31 mouse cellular contexts compared by ENCODE assay signal in genomic region chr10:60341528-60341927, GRCm38 (mm10). TPM values are rescaled to one million over a fixed set of nuclear protein-coding genes. Genes with fewer than 3 reads are reported as not detected.
A peak's percentile ranks its signal among the peaks of the same experiment; 100 is the strongest.
DNase-seq lines count a peak whose midpoint lies in the region; ATAC-seq and TF ChIP-seq lines count a peak whose summit lies in the region.
"Had no signal": no experiment of that assay in that cellular context is flagged by ENCODE, and none has a peak within 500 bp of the region (broad histone marks: within the 10 kb centered on the region; RNA-seq: fewer than 3 reads in every experiment).

No protein-coding gene starts in this region.

- peaks cover 3 to 12% of the 10 kb centered on the region in 2 experiments; a peak in 2 of 4 replicates for H3K4me1 ChIP-seq in MEL (ENCODE audit: control insufficient read depth in 1 of 2, insufficient read depth in 2 of 2, low read length in 2 of 2)
- peaks cover 41% of the 10 kb centered on the region for H3K4me1 ChIP-seq in bone marrow macrophage, adult 2 months (ENCODE audit: control insufficient read depth, insufficient read depth, low read length)
- H3K4me1 ChIP-seq in hindbrain, embryonic 14.5 days (replicated peaks; ENCODE audit: control insufficient read depth, insufficient read depth, low read length) = peaks cover 6% of the 10 kb centered on the region; the same call in 1 of the 2 replicates

- TF ChIP-seq EP300 in MEL (IDR thresholded peaks at IDR 0.05; ENCODE audit: low read depth in 1 of 2, low read length in 2 of 2) = no peak

- no peak for TF ChIP-seq RAD21 in MEL (IDR thresholded peaks at IDR 0.05; ENCODE audit: low read depth, low read length)

- H3K9ac ChIP-seq in MEL (ENCODE audit: control insufficient read depth, low read depth, low read length, poor library complexity, severe bottlenecking) = no peak overlapping the region
- H3K9ac ChIP-seq in hindbrain, embryonic 14.5 days = no peak overlapping the region
- H3K9ac ChIP-seq: embryonic facial prominence, embryonic 12.5 days; embryonic facial prominence, embryonic 15.5 days; forebrain, postnatal 0 days; heart, embryonic 13.5 days; hindbrain, embryonic 13.5 days had no signal

- no peak for TF ChIP-seq POLR2A in MEL (IDR thresholded peaks at IDR 0.05; ENCODE audit: control insufficient read depth in 1 of 2, insufficient read depth in 1 of 2, low read depth in 1 of 2, low read length in 2 of 2, poor library complexity in 1 of 2)
- TF ChIP-seq POLR2A in bone marrow macrophage, adult 2 months (IDR thresholded peaks at IDR 0.05; ENCODE audit: borderline replicate concordance, low read depth, low read length) = no peak

- DNase-seq in MEL (ENCODE audit: low read depth, low spot score) = peak; percentile 41
- DNase-seq in hindbrain, embryonic 14.5 days (ENCODE audit: low spot score) = no peak
- DNase-seq in embryo, embryonic 10.5 days (ENCODE audit: low spot score) = no peak
- no peak for DNase-seq in thymus, adult 18-20 months
- DNase-seq in thymus, postnatal 10 days (ENCODE audit: low spot score in 2 of 2) = no peak
- DNase-seq: adrenal gland, adult 8-10 months; adrenal gland, postnatal 25 days; B cell, adult 2 months; cerebellum, adult 11 months; cerebellum, adult 2 months; cerebellum, adult 9-11 months; cerebellum, postnatal 36 days; forebrain, postnatal 0 days; gastrocnemius, adult 2 months; gastrocnemius, postnatal 14 days; heart, adult 2 months; heart, postnatal 14 days had no signal

- no peaks in the 10 kb centered on the region for H3K27me3 ChIP-seq in MEL (ENCODE audit: control insufficient read depth in 1 of 2, insufficient read depth in 2 of 2, low read length in 2 of 2)
- H3K27me3 ChIP-seq in hindbrain, embryonic 14.5 days (ENCODE audit: control insufficient read depth, insufficient read depth, low read length) = peaks cover 8% of the 10 kb centered on the region; the same call in 1 of the 2 replicates
- H3K27me3 ChIP-seq: heart, embryonic 13.5 days had no signal

- no peaks in the 10 kb centered on the region for H3K9me3 ChIP-seq in MEL (replicated peaks; ENCODE audit: insufficient read depth, low read length)
- H3K9me3 ChIP-seq in hindbrain, embryonic 14.5 days (ENCODE audit: control insufficient read depth, low read length) = 0 out of 2 replicates have a peak, but pooled peaks cover 2% of the 10 kb centered on the region
- H3K9me3 ChIP-seq: embryonic facial prominence, embryonic 12.5 days; embryonic facial prominence, embryonic 15.5 days; G1E; heart, embryonic 10.5 days; heart, embryonic 13.5 days; hindbrain, embryonic 10.5 days; hindbrain, embryonic 13.5 days had no signal

- WGBS in hindbrain, embryonic 14.5 days = 79% methylated on average over 9 of the region's 9 CpGs

- no peak for TF ChIP-seq CTCF in MEL (IDR thresholded peaks at IDR 0.05 in 2 of 3, conservative IDR thresholded peaks at IDR 0.05 in 1 of 3; ENCODE audit: control insufficient read depth in 1 of 3, insufficient read depth in 1 of 3, low read depth in 2 of 3, low read length in 3 of 3, poor library complexity in 1 of 3, severe bottlenecking in 1 of 3)
- TF ChIP-seq CTCF in bone marrow macrophage, adult 2 months (IDR thresholded peaks at IDR 0.05; ENCODE audit: low read depth, low read length) = no peak

- no peak overlapping the region for H3K4me3 ChIP-seq in MEL (ENCODE audit: control insufficient read depth in 1 of 2, insufficient read depth in 1 of 2, low read depth in 2 of 2, low read length in 2 of 2)
- no peak overlapping the region for H3K4me3 ChIP-seq in bone marrow macrophage, adult 2 months (ENCODE audit: insufficient read depth, low read length)
- no peak overlapping the region for H3K4me3 ChIP-seq in hindbrain, embryonic 14.5 days (replicated peaks; ENCODE audit: low read length)
- H3K4me3 ChIP-seq: embryonic facial prominence, embryonic 12.5 days; embryonic facial prominence, embryonic 15.5 days; gastrocnemius, adult 2 months; heart, adult 2 months; heart, embryonic 10.5 days; heart, embryonic 13.5 days; hindbrain, embryonic 10.5 days; hindbrain, embryonic 13.5 days had no signal

- ATAC-seq in hematopoietic stem cell, adult 5-6 weeks (replicated peaks in 1 of 2; ENCODE audit: insufficient read depth in 1 of 2, low FRiP score in 2 of 2, low TSS enrichment in 1 of 2, low read depth in 1 of 2, poor library complexity in 2 of 2, severe bottlenecking in 2 of 2) = peak; percentile 24 to 40; a peak in 2 of 4 replicates
- ATAC-seq in monocyte, adult 5-6 weeks (replicated peaks; ENCODE audit: insufficient number of reproducible peaks, low FRiP score, low TSS enrichment, poor library complexity, severe bottlenecking) = peak; percentile 59
- ATAC-seq in hindbrain, embryonic 14.5 days (ENCODE audit: low FRiP score) = no peak
- ATAC-seq: forebrain, embryonic 14.5 days; forebrain, postnatal 0 days; hindbrain, postnatal 0 days; intestine, postnatal 0 days had no signal

- peaks cover 0 to 3% of the 10 kb centered on the region in 2 experiments; a peak in 1 of 4 replicates for H3K36me3 ChIP-seq in MEL (ENCODE audit: control insufficient read depth in 1 of 2, insufficient read depth in 2 of 2, low read length in 2 of 2)
- no peaks in the 10 kb centered on the region for H3K36me3 ChIP-seq in hindbrain, embryonic 14.5 days (replicated peaks; ENCODE audit: control insufficient read depth, insufficient read depth)
- H3K36me3 ChIP-seq: embryonic facial prominence, embryonic 12.5 days; embryonic facial prominence, embryonic 15.5 days; G1E; heart, embryonic 10.5 days; heart, embryonic 13.5 days; hindbrain, embryonic 10.5 days; hindbrain, embryonic 13.5 days had no signal

- H3K79me2 ChIP-seq in MEL (ENCODE audit: control insufficient read depth, insufficient read depth, low read length, poor library complexity) = no peaks in the 10 kb centered on the region

- H3K27ac ChIP-seq in MEL (ENCODE audit: control insufficient read depth, low read depth, low read length) = no peak overlapping the region
- H3K27ac ChIP-seq in bone marrow macrophage, adult 2 months (ENCODE audit: insufficient read depth, low read depth, low read length) = peak overlapping the region; percentile 20
- H3K27ac ChIP-seq in hindbrain, embryonic 14.5 days = no peak overlapping the region
- H3K27ac ChIP-seq: embryonic facial prominence, embryonic 12.5 days; embryonic facial prominence, embryonic 15.5 days; gastrocnemius, adult 2 months; heart, adult 2 months; heart, embryonic 10.5 days; heart, embryonic 13.5 days; hindbrain, embryonic 10.5 days; hindbrain, embryonic 13.5 days; hindbrain, postnatal 0 days had no signal

- no peak overlapping the region for H3K4me2 ChIP-seq in hindbrain, embryonic 14.5 days (replicated peaks)
- H3K4me2 ChIP-seq: embryonic facial prominence, embryonic 12.5 days; embryonic facial prominence, embryonic 15.5 days; heart, embryonic 13.5 days; hindbrain, embryonic 13.5 days had no signal

TF ChIP-seq in MEL, 35 proteins besides CTCF, POLR2A, EP300 and RAD21:
- TF ChIP-seq ELF1 (IDR thresholded peaks at IDR 0.05; ENCODE audit: low read depth, low read length) = no peak
TF ChIP-seq in MEL: peak in this region for 0.

RNA-seq across cellular contexts. Expression of gene Vsir, which starts 5.1 kb away (rescaled TPM):
- total RNA-seq in MEL (2012; rRNA removed) = 4.9 and 11.2 TPM in 2 replicates
- 10 to 100 TPM in 1 of 2 experiments, not detected in 1; 10.6 TPM for polyA plus RNA-seq in MEL (2012; ENCODE audit: insufficient read depth in 1 of 2, insufficient read length in 2 of 2, low read depth in 1 of 2, low replicate concordance in 2 of 2, missing spikeins in 1 of 2)
- polyA plus RNA-seq in bone marrow macrophage, adult 2 months (2012; ENCODE audit: insufficient read depth, insufficient read length, missing spikeins) = 536 and 666 TPM in 2 replicates
- total RNA-seq in hematopoietic stem cell, adult 5-6 weeks (2017) = 50.2 and 83.1 TPM in 2 replicates
- 223 to 337 TPM (median 251 TPM) in 3 replicates for total RNA-seq in monocyte, adult 5-6 weeks (2017)
- 2.5 and 2.7 TPM in 2 replicates for polyA plus RNA-seq in hindbrain, embryonic 14.5 days (2014; fragmentation: Nextera tagmentation; extraction: Ambion mirVana)

RNA-seq across cellular contexts. Expression of gene Gm17455, which starts 58.0 kb away (rescaled TPM):
- total RNA-seq in MEL (2012; rRNA removed) = not detected in 2 replicates
- polyA plus RNA-seq in MEL (2012; ENCODE audit: insufficient read depth in 1 of 2, insufficient read length in 2 of 2, low read depth in 1 of 2, low replicate concordance in 2 of 2, missing spikeins in 1 of 2) = not detected
- polyA plus RNA-seq in bone marrow macrophage, adult 2 months (2012; ENCODE audit: insufficient read depth, insufficient read length, missing spikeins) = not detected in 2 replicates
- total RNA-seq in hematopoietic stem cell, adult 5-6 weeks (2017) = not detected in 2 replicates
- total RNA-seq in monocyte, adult 5-6 weeks (2017) = not detected in 3 replicates
- polyA plus RNA-seq in hindbrain, embryonic 14.5 days (2014; fragmentation: Nextera tagmentation; extraction: Ambion mirVana) = 9.7 and 18.2 TPM in 2 replicates
- total RNA-seq: adrenal gland, adult 8-10 months; adrenal gland, postnatal 25 days; CH12.LX; G1E; heart, adult 2 months; heart, postnatal 14 days had no signal
- polyA plus RNA-seq: G1E had no signal
